Mouse (Mus musculus): ENCODE results near the gene Tnrc18.
"Not testable (repeated sequence)": the region's sequence is repeated elsewhere in the genome, so short reads cannot be mapped to it uniquely, and the experiment has no call there.

The Tnrc18 gene

GRCm38 (mm10) chr5:142817524-142818434, at the start of gene Tnrc18:
Gene Tnrc18, minus strand, starts transcription at chr5:142817662.
- DNase-seq (ENCODE audit: low spot score) = peak; percentile 100

DNA sequence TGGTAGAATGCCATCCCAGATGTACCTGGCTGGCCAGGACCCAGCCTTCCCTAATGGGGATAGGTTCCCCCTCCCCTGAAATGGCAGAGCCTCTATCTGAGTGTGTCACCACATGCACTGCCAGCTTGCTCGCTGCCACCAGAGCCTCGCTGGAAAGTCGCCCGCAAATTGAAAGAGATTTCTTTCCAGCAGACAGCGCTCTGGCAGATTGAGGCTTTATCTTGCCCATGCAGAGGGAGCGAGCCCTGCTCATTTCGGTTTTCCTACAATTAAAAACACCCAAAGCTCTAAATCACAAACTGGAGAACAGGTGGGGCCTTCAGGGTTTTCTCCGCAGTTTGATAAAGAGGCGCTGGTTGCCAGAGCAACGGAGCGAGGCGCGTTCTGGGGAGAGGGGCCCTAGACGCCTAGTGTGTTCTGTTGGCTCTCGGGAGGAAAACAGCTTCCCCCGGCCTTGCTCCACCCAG, 40.3 kb upstream of the Tnrc18 start:
- peak; percentile 66 for DNase-seq (ENCODE audit: low spot score)

DNA sequence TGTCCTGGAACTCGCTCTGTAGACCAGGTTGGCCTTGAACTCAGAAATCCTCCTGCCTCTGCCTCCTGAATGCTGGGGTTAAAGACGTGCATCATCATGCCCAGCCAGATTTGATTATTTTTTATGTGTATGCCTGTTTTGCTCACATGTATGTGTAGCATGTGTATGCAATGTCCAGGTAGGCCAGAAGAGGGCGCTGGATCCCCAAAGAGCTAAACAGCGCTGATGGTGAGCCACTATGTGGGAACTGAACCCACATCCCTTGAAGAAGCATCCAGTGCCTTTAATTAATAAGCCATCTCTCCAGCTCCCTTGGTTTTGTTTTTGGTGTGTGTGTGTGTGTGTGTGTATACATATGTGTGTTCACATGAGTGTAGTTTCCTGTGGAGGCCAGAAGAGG, 38.9 kb upstream of the Tnrc18 start:
- no peak for DNase-seq (ENCODE audit: low spot score)

- peak; percentile 39 for DNase-seq (ENCODE audit: low spot score)
Measured at GRCm38 (mm10) chr5:142854877-142855276, 37.4 kb upstream of the Tnrc18 start.

GRCm38 (mm10) chr5:142853585-142853984, 36.1 kb upstream of the Tnrc18 start:
- DNase-seq (ENCODE audit: low spot score) = no peak

DNA sequence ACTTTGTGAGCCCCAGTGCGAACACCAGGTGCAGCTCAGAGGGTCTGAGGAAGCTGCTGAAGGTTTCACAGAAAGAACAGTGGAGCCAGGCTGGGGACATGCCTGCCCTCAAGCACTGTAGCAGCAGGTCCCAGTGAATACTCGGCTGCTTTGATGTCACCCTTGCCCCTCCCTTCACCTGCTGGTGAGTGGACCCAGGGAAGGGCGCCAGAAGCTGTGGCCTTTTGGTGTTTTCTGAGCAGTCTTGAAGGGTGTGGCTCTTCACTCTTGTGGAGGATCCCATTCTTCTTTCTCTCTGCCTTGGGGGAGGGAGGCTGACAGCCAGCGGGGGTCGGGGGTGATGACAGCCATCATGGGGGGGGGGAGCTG, 34.2 kb upstream of the Tnrc18 start:
- no peak for DNase-seq (ENCODE audit: low spot score)

- DNase-seq (ENCODE audit: low spot score) = no peak
Measured at GRCm38 (mm10) chr5:142850916-142851680, 33.6 kb upstream of the Tnrc18 start.

DNA sequence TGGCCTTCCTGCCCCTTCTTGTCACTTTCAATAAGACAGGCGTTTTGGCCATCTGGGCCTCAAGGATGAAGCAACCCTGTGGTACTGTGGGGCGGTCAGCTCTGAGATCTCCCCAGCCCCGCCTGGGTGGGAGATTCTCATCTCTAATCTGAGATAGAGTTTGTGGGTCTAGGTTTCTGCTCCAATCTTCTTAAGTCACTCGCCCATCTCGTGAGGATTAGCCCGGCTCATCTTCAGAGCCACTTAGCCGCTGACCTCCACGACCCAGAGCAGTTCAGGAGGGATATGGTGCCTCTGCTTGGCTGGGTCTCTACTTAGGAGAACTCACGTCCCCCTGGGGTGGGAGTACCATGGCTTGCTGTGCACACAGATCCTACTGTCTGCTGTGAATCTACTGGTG, 33.0 kb upstream of the Tnrc18 start:
- no peak for DNase-seq (ENCODE audit: low spot score)

DNA sequence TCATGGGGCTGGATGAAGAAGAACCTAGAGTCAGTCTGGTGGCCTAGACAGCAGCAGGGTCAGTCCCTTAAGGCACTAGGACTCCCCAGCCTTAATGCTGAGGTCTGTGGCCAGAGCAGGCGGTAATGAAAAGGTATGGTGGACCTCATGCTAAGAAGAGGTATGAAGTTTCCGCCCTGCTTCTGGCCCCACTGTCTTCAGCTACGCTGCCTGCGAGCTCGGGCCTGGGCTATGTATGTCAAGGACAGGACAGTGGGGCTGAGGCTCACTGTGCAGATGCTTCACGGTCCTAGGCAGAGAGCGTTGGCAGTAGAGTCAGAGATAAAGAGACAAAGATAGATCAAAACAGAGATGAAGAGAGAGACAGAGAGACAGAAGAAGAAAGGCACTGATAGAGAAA, 31.4 kb upstream of the Tnrc18 start:
- no peak for DNase-seq (ENCODE audit: low spot score)

DNA sequence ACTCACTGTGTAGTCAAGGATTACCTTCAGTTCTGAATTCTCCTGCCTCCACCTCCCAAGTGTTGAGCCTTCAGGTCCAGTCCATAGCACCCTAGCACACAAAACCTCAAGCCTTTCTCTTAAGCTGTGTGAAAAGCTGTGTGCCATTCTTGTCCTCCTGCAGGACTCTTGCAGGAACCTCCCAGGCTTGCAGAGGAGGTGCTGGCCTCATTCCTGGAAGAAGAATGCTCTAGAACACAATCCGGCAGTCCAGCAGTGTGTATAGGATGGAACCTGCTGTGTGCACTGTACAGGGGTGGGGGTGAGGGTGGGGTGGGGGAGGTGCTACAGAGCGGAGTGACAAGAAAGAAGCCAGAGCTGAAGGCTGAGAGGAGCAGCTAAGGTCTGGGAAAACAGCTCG, 30.7 kb upstream of the Tnrc18 start:
- peak; percentile 30 for DNase-seq (ENCODE audit: low spot score)

DNA sequence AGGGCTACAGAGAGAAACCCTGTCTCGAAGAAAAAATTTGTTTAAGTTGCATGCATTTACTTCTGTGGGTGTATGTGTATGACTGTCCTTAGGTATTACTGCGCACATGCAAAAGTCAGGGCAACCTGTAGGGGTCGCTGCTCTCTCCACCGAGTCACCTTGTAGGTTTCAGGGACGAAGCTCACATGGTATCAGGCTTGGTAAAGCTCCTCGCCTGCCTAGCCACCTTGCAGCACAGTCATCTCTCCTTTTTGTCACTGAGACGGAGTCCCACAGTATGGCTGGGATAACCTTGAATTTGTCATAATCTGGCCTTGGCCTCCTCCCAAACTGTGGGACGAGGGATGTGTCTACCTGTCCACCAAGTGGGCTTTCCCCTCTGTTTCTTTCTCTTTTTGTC, 27.0 kb upstream of the Tnrc18 start:
- DNase-seq (ENCODE audit: low spot score) = no peak

DNA sequence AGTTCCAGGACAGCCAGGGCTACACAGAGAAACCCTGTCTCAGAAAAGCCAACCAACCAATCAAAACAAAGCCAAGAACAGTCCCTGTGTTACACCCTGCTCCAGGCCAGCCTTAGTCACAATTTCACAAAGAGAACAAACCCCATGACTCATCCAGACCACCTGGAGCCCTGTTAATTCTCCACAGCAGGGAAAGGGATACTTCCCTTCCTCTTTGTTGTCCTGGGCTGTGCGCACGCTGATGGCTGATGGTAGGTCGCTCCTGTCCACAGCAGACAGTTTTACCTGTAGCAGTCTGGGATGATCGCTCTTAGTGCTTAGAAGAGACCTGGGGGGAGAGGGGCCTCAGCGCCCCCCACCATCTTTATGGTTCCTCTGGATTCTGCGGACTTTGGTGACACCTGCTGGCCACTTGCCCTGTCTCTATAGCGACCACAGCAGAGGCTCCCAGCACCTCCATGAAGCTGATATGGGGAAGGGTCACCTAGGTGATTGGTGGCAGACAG, 24.7 kb upstream of the Tnrc18 start:
- DNase-seq (ENCODE audit: low spot score) = peak; percentile 81

DNA sequence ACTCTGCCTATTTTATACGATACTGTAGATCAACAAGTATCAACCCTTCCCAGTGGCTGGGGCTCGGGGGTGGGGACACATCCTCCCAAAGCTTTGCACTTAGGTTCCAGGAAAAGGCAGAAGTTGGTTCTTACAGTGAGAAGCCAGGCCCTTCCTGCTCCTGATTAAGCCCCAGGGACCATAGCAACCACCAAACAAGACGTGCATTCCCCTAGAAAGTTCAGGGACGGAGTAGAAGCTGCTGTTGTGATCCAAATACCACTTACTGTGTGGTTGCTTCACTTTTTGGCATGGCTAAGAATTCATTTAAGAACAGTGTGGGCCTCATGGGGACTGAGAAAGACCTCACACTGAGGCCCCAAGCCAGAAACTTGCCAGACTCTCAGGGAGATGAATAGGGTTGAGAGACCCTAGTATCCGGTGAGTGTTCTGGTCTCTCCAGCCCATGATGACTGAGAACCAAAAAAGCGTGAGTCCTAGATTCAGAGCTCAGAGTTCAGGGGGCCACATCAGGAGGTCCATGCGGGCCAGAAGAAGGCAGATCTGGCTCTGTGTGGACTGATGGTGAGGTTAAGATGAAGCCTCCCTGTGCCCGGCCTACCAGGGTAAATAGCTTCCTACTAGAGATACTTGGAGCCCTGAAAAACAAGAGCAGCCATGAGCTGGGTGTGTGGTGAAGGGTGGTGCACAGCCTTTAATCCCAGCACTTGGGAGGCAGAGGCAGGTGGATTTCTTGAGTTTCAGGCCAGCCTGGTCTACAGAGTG, 24.1 kb upstream of the Tnrc18 start:
- peak; percentile 17 for DNase-seq (ENCODE audit: low spot score)

GRCm38 (mm10) chr5:142837427-142837826, 20.0 kb upstream of the Tnrc18 start:
- not testable (repeated sequence) for DNase-seq (ENCODE audit: low spot score)

- DNase-seq (ENCODE audit: low spot score) = no peak
Measured at GRCm38 (mm10) chr5:142836891-142837290, 19.4 kb upstream of the Tnrc18 start.

DNA sequence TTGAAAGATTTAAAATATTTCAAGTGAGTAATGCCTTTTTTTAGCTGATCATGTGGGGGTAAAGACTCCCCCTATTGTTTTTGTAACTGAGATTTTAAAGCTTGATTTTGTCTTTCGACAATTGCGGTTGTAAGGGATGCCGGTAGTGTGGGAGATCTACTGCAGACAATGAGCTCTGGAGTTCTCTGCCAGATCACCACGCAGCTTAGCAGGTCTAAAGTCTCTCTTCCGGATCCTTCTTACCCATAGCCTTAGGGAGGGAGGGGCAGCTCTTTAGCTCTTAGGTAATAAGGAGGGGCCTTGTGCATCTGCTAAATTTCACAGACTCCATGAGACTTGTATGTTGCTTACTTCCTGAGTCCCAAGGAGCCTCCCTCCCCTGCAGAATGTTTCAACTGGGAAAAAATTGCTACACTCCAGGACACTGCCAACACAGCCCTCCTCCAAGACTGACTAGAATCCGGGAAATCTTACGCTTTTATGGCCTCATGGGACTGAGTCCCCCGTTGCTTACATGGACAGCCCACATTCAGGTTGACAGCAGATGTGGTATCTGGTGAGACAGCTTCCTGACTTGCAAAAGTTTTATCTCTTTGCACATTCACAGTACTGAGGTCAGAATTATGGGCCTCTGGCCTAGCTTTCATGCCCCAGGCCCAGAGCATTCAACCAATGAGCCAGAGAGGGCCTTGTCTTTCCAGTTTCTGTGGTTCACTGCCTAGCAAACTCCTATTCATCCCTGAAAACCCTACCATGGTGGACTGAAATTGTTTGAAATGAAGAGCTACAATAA, 16.4 kb upstream of the Tnrc18 start:
- DNase-seq (ENCODE audit: low spot score) = no peak

DNA sequence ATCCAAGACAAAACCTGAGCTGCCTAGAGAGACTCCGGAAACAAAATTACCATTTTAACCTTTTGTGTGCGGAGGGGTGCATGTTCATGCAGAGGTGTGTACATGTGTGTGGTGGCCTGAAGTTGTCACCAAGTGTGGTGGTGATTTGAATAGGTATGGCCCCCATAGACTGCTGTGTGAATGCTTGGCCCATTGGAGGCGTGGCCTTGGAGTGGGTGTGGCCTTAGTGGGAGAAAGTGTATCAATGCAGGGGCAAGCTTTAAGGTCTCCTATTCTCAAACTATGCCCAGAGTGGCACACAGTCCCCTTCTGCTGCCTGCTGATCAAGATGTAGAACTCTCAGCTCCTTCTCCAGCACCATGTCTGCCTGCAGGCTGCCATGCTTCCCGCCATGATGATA, 8.7 kb upstream of the Tnrc18 start:
- DNase-seq (ENCODE audit: low spot score) = no peak

- DNase-seq (ENCODE audit: low spot score) = no peak
Measured at GRCm38 (mm10) chr5:142825665-142826064, 8.2 kb upstream of the Tnrc18 start.

DNA sequence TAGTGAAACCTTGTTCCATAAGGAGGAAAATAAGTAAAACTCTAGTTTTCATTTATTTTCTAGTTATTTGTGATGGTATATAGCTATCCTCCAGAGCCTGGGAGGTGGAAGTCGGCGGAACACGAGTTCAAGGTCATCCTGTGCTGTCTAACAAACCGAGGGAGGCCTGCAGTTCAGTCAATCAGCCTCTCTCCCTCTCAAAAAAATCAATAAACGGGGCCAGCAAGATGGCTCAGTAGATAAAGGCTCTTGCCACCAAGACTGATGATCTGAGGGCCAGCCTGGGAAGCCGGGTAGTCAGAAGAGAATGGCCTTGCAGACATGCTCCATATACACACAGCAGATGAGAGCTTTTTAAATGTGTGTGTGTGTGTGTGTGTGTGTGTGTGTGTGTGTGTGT, 6.6 kb upstream of the Tnrc18 start:
- DNase-seq (ENCODE audit: low spot score) = peak; percentile 80

DNA sequence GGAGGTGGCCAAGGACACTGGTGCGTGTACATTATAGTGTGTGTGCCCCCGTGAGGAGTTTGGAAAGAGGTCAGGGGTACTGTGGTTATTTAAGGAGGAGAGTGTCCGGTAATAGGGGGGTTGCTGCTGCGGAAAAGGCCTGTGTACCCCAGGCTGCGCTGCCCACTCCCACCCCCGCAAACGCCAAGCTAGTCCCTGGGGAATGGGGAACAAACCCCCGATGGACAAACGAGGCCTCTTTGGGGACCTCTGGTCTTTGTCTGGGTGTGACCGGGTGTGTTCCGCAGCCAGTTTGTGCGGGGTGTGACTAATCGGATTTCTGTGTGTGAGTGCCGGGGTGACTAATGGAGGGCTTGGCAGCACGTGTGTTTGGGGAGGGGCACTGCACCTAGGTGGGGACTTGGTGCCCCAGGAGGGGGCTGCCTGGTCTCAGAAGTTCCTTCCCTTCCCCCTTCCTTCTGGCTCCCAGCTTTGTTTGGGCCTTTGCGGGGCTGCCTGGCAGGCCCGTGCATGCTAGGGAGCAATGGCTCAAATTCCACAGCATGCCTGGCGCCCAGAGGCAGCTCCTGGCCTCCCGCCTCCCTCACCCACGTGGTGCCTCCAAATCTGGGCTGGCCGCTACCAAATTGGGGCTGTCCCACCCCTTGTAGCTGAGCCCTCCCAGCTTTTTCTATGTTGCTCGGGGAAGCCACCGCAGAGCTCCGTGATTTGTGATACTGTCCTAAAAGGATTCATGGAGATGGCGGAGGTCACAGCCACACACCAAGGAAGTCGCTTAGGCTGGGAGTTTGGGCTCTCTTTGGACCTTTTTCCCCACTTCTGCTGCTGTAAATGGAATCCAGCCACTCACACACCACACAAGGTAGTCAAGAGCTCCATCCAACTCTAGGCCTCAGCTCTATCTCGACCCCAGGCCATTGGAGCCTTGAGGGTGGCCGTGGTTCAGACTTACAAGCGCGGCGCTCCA, 5.9 kb upstream of the Tnrc18 start:
- DNase-seq (ENCODE audit: low spot score) = peak; percentile 92

Measured in MN1 (cell line).